Mouse (Mus musculus) heart, postnatal 0 days (tissue): ENCODE measurements at regions not wholly inside any gene's neighbourhood (a gene's known extent, or its start where the extent isn't known, plus 50 kb on each side); places are given as distances from the start of the nearest gene placed in this dataset.

Experiments used
- CTCF ChIP-seq: IDR thresholded peaks from 2 replicates; pipeline ENCODE4 v1.5.1; 2016; ENCODE audit warnings: antibody characterized with exemption, control low read depth, low read depth
- EP300 ChIP-seq: IDR thresholded peaks from 2 replicates; pipeline ENCODE4 v1.6.1; 2016; ENCODE audit warnings: antibody characterized with exemption, low read depth

DNA sequence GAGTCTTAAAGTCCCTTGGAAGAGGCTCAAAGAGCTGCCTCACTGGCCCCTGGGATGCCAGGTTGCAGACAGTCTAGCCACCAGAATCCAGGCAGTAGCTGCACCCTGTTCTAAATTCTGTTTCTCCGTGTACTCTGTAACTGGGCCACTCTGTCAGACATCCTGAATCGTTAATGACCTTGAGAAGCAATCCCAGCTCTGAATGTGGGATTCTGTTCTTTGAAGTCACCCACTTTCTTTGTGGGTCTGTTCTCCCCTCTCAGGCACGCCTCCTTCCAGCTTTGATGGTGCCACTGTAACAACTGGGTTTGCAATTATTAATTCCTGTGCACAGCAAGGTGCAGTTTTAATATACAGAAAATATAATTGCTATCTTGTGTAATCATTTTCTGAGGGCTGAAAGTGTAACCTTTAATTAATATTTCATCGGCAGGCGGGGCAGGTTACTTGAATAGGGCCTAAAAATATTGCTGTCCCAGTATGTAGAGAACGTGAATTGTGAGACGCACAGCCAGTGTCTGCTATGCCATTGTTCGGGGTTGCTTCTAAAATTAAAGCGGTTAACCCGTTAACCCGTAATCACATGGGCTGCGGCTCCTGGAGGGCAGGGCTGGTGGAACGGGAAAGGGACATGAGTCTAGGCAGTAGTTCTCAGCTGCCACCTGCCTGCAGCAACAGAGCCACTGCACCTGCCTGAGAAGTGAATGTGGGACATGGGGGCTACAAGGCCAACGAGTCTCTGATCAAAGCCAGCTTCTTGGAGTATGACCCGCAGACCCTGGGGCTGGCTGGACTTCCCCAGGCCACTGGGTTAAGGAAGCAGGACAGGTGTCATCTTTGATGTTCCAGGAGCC is 64.3 kb upstream of the Id2 start:
- TF ChIP-seq EP300, result no peak
- TF ChIP-seq CTCF, result peak; percentile 46
